Comparison of ENCODE assay signal across 9 mouse cellular contexts in the genomic region with DNA sequence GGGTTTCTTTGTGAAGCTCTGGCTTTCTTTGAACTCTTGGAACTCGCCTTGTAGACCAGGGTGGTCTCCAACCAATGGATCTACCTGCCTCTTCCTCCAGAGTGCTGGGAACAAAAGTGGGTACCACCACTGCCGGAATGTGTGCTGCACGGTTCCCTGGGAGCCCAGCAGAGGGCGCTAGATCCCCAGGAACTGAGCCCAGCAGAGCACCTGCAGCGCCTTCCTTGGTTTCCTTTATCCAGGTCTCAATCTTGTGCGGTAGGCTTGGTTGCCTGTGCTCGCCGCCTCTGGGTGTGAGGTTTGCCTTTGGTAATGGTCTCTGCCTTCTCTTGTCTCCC. TPM values are rescaled to one million over a fixed set of nuclear protein-coding genes. Genes with fewer than 3 reads are reported as not detected.
DNase-seq lines count a peak whose midpoint lies in the region; ATAC-seq and TF ChIP-seq lines count a peak whose summit lies in the region.
"Had no signal": no experiment of that assay in that cellular context is flagged by ENCODE, and none has a peak within 500 bp of the region (broad histone marks: within the 10 kb centered on the region; RNA-seq: fewer than 3 reads in every experiment).

No protein-coding gene starts in this region.

- TF ChIP-seq POLR2A in bone marrow macrophage, adult 2 months (IDR thresholded peaks at IDR 0.05; ENCODE audit: borderline replicate concordance, low read depth, low read length) = no peak
- TF ChIP-seq POLR2A in embryonic fibroblast, embryonic 13.5 days (IDR thresholded peaks at IDR 0.05; ENCODE audit: low read depth, low read length) = no peak

- H3K9me3 ChIP-seq in midbrain, embryonic 10.5 days (replicated peaks) = no peaks in the 10 kb centered on the region
- H3K9me3 ChIP-seq in midbrain, embryonic 15.5 days = no peaks in the 10 kb centered on the region
- no peaks in the 10 kb centered on the region for H3K9me3 ChIP-seq in intestine, embryonic 14.5 days (ENCODE audit: control insufficient read depth, low read length)
- no peaks in the 10 kb centered on the region for H3K9me3 ChIP-seq in liver, embryonic 13.5 days (replicated peaks)
- H3K9me3 ChIP-seq: midbrain, embryonic 12.5 days had no signal

- 25% methylated on average over 8 of the region's 8 CpGs for WGBS in midbrain, embryonic 10.5 days
- WGBS in midbrain, embryonic 15.5 days = 16% methylated on average over 8 of the region's 8 CpGs
- 27% methylated on average over 8 of the region's 8 CpGs for WGBS in intestine, embryonic 14.5 days
- WGBS in liver, embryonic 13.5 days (ENCODE audit: insufficient replicate concordance) = 38% methylated on average over 8 of the region's 8 CpGs

- peaks cover 96% of the 10 kb centered on the region for H3K36me3 ChIP-seq in midbrain, embryonic 10.5 days
- H3K36me3 ChIP-seq in midbrain, embryonic 15.5 days (replicated peaks) = peaks cover 19% of the 10 kb centered on the region
- H3K36me3 ChIP-seq in intestine, embryonic 14.5 days (ENCODE audit: control insufficient read depth, insufficient read depth, low read length) = peaks cover 85% of the 10 kb centered on the region
- peaks cover 95% of the 10 kb centered on the region for H3K36me3 ChIP-seq in liver, embryonic 13.5 days

- ATAC-seq in midbrain, embryonic 15.5 days (replicated peaks) = no peak
- ATAC-seq in intestine, embryonic 14.5 days (replicated peaks; ENCODE audit: low FRiP score, low TSS enrichment, low read depth) = no peak; the same call in 1 of the 2 replicates
- ATAC-seq in liver, embryonic 13.5 days (ENCODE audit: low read depth) = 0 out of 2 replicates have a peak, but pooled peaks have one; percentile 38

- peak; percentile 99 for TF ChIP-seq CTCF in bone marrow macrophage, adult 2 months (IDR thresholded peaks at IDR 0.05; ENCODE audit: low read depth, low read length)
- peak; percentile 80 for TF ChIP-seq CTCF in embryonic fibroblast, embryonic 13.5 days (IDR thresholded peaks at IDR 0.05; ENCODE audit: borderline replicate concordance, insufficient read depth, low read length)

- DNase-seq in midbrain, embryonic 10.5 days (ENCODE audit: low spot score) = peak; percentile 64
- DNase-seq in intestine, embryonic 14.5 days (ENCODE audit: low spot score) = peak; percentile 86
- DNase-seq in liver, embryonic 13.5 days = peak; percentile 34
- DNase-seq in retina, embryonic 14.5 days (ENCODE audit: low spot score) = peak; percentile 77
- peak; percentile 44 for DNase-seq in urinary bladder, postnatal 10 days (ENCODE audit: low spot score)

- no peak overlapping the region for H3K9ac ChIP-seq in midbrain, embryonic 15.5 days
- H3K9ac ChIP-seq in intestine, embryonic 14.5 days (ENCODE audit: low read length) = no peak overlapping the region
- no peak overlapping the region for H3K9ac ChIP-seq in liver, embryonic 13.5 days
- H3K9ac ChIP-seq: midbrain, embryonic 12.5 days had no signal

- no peaks in the 10 kb centered on the region for H3K4me1 ChIP-seq in midbrain, embryonic 10.5 days
- no peaks in the 10 kb centered on the region for H3K4me1 ChIP-seq in midbrain, embryonic 15.5 days
- peaks cover 47% of the 10 kb centered on the region for H3K4me1 ChIP-seq in bone marrow macrophage, adult 2 months (ENCODE audit: control insufficient read depth, insufficient read depth, low read length)
- H3K4me1 ChIP-seq in embryonic fibroblast, embryonic 13.5 days (ENCODE audit: control insufficient read depth, insufficient read depth, low read length) = no peaks in the 10 kb centered on the region
- no peaks in the 10 kb centered on the region for H3K4me1 ChIP-seq in intestine, embryonic 14.5 days (replicated peaks; ENCODE audit: control insufficient read depth, insufficient read depth, low read length)
- peaks cover 10% of the 10 kb centered on the region; the same call in 1 of the 2 replicates for H3K4me1 ChIP-seq in liver, embryonic 13.5 days (replicated peaks)
- H3K4me1 ChIP-seq: midbrain, embryonic 12.5 days had no signal

- no peak overlapping the region for H3K4me3 ChIP-seq in midbrain, embryonic 10.5 days
- no peak overlapping the region for H3K4me3 ChIP-seq in midbrain, embryonic 15.5 days
- H3K4me3 ChIP-seq in bone marrow macrophage, adult 2 months (ENCODE audit: insufficient read depth, low read length) = no peak overlapping the region
- no peak overlapping the region for H3K4me3 ChIP-seq in embryonic fibroblast, embryonic 13.5 days (ENCODE audit: insufficient read depth, low read length)
- no peak overlapping the region for H3K4me3 ChIP-seq in intestine, embryonic 14.5 days (ENCODE audit: low read depth, low read length)
- H3K4me3 ChIP-seq in liver, embryonic 13.5 days (replicated peaks) = no peak overlapping the region
- H3K4me3 ChIP-seq: midbrain, embryonic 12.5 days had no signal

- H3K4me2 ChIP-seq in midbrain, embryonic 15.5 days = no peak overlapping the region
- H3K4me2 ChIP-seq in intestine, embryonic 14.5 days (ENCODE audit: low read length) = no peak overlapping the region
- H3K4me2 ChIP-seq in liver, embryonic 13.5 days = no peak overlapping the region
- H3K4me2 ChIP-seq: midbrain, embryonic 12.5 days had no signal

- no peak overlapping the region for H3K27ac ChIP-seq in midbrain, embryonic 10.5 days (replicated peaks)
- no peak overlapping the region for H3K27ac ChIP-seq in midbrain, embryonic 15.5 days
- H3K27ac ChIP-seq in bone marrow macrophage, adult 2 months (ENCODE audit: insufficient read depth, low read depth, low read length) = peak overlapping the region; percentile 80
- H3K27ac ChIP-seq in embryonic fibroblast, embryonic 13.5 days (ENCODE audit: insufficient read depth, low read length) = no peak overlapping the region
- no peak overlapping the region for H3K27ac ChIP-seq in intestine, embryonic 14.5 days (ENCODE audit: low read depth)
- H3K27ac ChIP-seq in liver, embryonic 13.5 days = no peak overlapping the region
- H3K27ac ChIP-seq: midbrain, embryonic 12.5 days had no signal

- no peaks in the 10 kb centered on the region for H3K27me3 ChIP-seq in midbrain, embryonic 10.5 days (ENCODE audit: low read depth, poor library complexity, severe bottlenecking)
- no peaks in the 10 kb centered on the region for H3K27me3 ChIP-seq in midbrain, embryonic 15.5 days (replicated peaks)
- H3K27me3 ChIP-seq in intestine, embryonic 14.5 days (replicated peaks; ENCODE audit: control insufficient read depth, insufficient read depth, low read length) = no peaks in the 10 kb centered on the region
- no peaks in the 10 kb centered on the region for H3K27me3 ChIP-seq in liver, embryonic 13.5 days
- H3K27me3 ChIP-seq: midbrain, embryonic 12.5 days had no signal

RNA-seq across cellular contexts. Expression of gene Arpc3, which starts 9.6 kb away (rescaled TPM):
- polyA plus RNA-seq in midbrain, embryonic 10.5 days (2016; fragmentation: Nextera tagmentation; extraction: Ambion mirVana) = 88.6 and 103 TPM in 2 replicates
- polyA plus RNA-seq in midbrain, embryonic 15.5 days (2015; fragmentation: Nextera tagmentation; extraction: Ambion mirVana) = 146 and 148 TPM in 2 replicates
- 741 and 780 TPM in 2 replicates for polyA plus RNA-seq in bone marrow macrophage, adult 2 months (2012; ENCODE audit: insufficient read depth, insufficient read length, missing spikeins)
- 275 and 314 TPM in 2 replicates for polyA plus RNA-seq in embryonic fibroblast, embryonic 13.5 days (2011; ENCODE audit: insufficient read length, low read depth, missing spikeins)
- 39.3 and 44.0 TPM in 2 replicates for polyA plus RNA-seq in intestine, embryonic 14.5 days (2014; fragmentation: Nextera tagmentation; extraction: Ambion mirVana)
- polyA plus RNA-seq in liver, embryonic 13.5 days (2015; fragmentation: Nextera tagmentation; extraction: Ambion mirVana) = 103 and 115 TPM in 2 replicates

RNA-seq across cellular contexts. Expression of gene Anapc7, which starts 20.2 kb away (rescaled TPM):
- polyA plus RNA-seq in midbrain, embryonic 10.5 days (2016; fragmentation: Nextera tagmentation; extraction: Ambion mirVana) = 53.9 and 57.7 TPM in 2 replicates
- polyA plus RNA-seq in midbrain, embryonic 15.5 days (2015; fragmentation: Nextera tagmentation; extraction: Ambion mirVana) = 51.2 and 54.5 TPM in 2 replicates
- 19.6 and 22.2 TPM in 2 replicates for polyA plus RNA-seq in bone marrow macrophage, adult 2 months (2012; ENCODE audit: insufficient read depth, insufficient read length, missing spikeins)
- polyA plus RNA-seq in embryonic fibroblast, embryonic 13.5 days (2011; ENCODE audit: insufficient read length, low read depth, missing spikeins) = 31.9 and 35.5 TPM in 2 replicates
- polyA plus RNA-seq in intestine, embryonic 14.5 days (2014; fragmentation: Nextera tagmentation; extraction: Ambion mirVana) = 24.1 and 28.1 TPM in 2 replicates
- polyA plus RNA-seq in liver, embryonic 13.5 days (2015; fragmentation: Nextera tagmentation; extraction: Ambion mirVana) = 18.4 and 18.9 TPM in 2 replicates

RNA-seq across cellular contexts. Expression of gene Fam216a, which starts 29.1 kb away (rescaled TPM):
- 85.5 and 98.8 TPM in 2 replicates for polyA plus RNA-seq in midbrain, embryonic 10.5 days (2016; fragmentation: Nextera tagmentation; extraction: Ambion mirVana)
- polyA plus RNA-seq in midbrain, embryonic 15.5 days (2015; fragmentation: Nextera tagmentation; extraction: Ambion mirVana) = 149 and 162 TPM in 2 replicates
- polyA plus RNA-seq in bone marrow macrophage, adult 2 months (2012; ENCODE audit: insufficient read depth, insufficient read length, missing spikeins) = 8.3 and 11.5 TPM in 2 replicates
- polyA plus RNA-seq in embryonic fibroblast, embryonic 13.5 days (2011; ENCODE audit: insufficient read length, low read depth, missing spikeins) = 50.6 and 57.2 TPM in 2 replicates
- polyA plus RNA-seq in intestine, embryonic 14.5 days (2014; fragmentation: Nextera tagmentation; extraction: Ambion mirVana) = 61.2 and 68.4 TPM in 2 replicates
- polyA plus RNA-seq in liver, embryonic 13.5 days (2015; fragmentation: Nextera tagmentation; extraction: Ambion mirVana) = 23.4 and 23.6 TPM in 2 replicates

RNA-seq across cellular contexts. Expression of gene Gpn3, which starts 29.6 kb away (rescaled TPM):
- 76.9 and 82.9 TPM in 2 replicates for polyA plus RNA-seq in midbrain, embryonic 10.5 days (2016; fragmentation: Nextera tagmentation; extraction: Ambion mirVana)
- polyA plus RNA-seq in midbrain, embryonic 15.5 days (2015; fragmentation: Nextera tagmentation; extraction: Ambion mirVana) = 42.9 and 47.7 TPM in 2 replicates
- 16.9 and 19.7 TPM in 2 replicates for polyA plus RNA-seq in bone marrow macrophage, adult 2 months (2012; ENCODE audit: insufficient read depth, insufficient read length, missing spikeins)
- polyA plus RNA-seq in embryonic fibroblast, embryonic 13.5 days (2011; ENCODE audit: insufficient read length, low read depth, missing spikeins) = 16.7 and 19.1 TPM in 2 replicates
- 66.5 and 67.9 TPM in 2 replicates for polyA plus RNA-seq in intestine, embryonic 14.5 days (2014; fragmentation: Nextera tagmentation; extraction: Ambion mirVana)
- polyA plus RNA-seq in liver, embryonic 13.5 days (2015; fragmentation: Nextera tagmentation; extraction: Ambion mirVana) = 74.4 and 86.6 TPM in 2 replicates

RNA-seq across cellular contexts. Expression of gene Vps29, which starts 47.1 kb away (rescaled TPM):
- polyA plus RNA-seq in midbrain, embryonic 10.5 days (2016; fragmentation: Nextera tagmentation; extraction: Ambion mirVana) = 218 and 220 TPM in 2 replicates
- polyA plus RNA-seq in midbrain, embryonic 15.5 days (2015; fragmentation: Nextera tagmentation; extraction: Ambion mirVana) = 268 and 286 TPM in 2 replicates
- 123 and 134 TPM in 2 replicates for polyA plus RNA-seq in bone marrow macrophage, adult 2 months (2012; ENCODE audit: insufficient read depth, insufficient read length, missing spikeins)
- 138 and 165 TPM in 2 replicates for polyA plus RNA-seq in embryonic fibroblast, embryonic 13.5 days (2011; ENCODE audit: insufficient read length, low read depth, missing spikeins)
- 243 and 254 TPM in 2 replicates for polyA plus RNA-seq in intestine, embryonic 14.5 days (2014; fragmentation: Nextera tagmentation; extraction: Ambion mirVana)
- polyA plus RNA-seq in liver, embryonic 13.5 days (2015; fragmentation: Nextera tagmentation; extraction: Ambion mirVana) = 131 and 141 TPM in 2 replicates

Comparison
In these comparisons a context has a peak if more than half of its experiments do, and no peak if none do; other contexts are left out.
1. DNase-seq: peak in every context shown above with its lines; median percentile 86 in intestine, embryonic 14.5 days; 77 in retina, embryonic 14.5 days; 64 in midbrain, embryonic 10.5 days; 44 in urinary bladder, postnatal 10 days; 34 in liver, embryonic 13.5 days.